9 mouse cellular contexts compared by ENCODE assay signal in the genomic region with DNA sequence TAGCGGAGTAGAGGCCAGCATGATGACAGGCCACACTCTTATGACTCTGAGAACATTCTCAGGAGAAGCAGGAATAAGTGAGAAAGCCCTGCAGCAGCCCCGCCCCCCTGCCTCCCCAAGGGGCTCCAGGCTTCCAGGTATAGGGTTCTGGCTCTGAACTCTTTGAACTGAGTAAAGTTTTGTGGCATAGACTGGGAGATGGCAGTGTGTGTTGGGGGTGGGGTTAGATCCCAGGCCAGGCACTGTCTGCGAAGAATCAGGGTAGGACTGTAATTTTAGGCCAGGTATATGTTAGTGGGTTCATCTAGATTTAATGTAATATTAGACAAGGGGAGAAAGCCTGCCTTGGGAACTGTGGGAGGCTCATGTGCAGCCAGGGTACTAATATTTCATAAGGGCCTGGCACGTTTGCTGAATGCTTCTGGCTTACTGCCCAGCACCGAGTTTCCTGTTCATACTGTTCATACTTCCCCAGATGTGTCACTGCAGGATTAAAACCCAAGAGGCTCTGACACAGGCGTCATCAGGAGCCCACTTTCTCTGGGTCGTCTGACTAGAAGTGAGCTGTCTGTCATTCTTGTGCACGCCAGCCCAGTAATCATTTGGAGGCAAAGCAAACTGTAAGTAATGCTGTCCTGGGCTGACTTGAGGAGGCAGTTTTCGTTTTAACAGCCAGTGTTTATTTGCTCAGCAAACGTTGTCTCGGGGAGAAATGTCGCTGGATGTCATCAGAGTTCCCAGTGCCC. TPM values are rescaled to one million over a fixed set of nuclear protein-coding genes. Genes with fewer than 3 reads are reported as not detected.
A peak's percentile ranks its signal among the peaks of the same experiment; 100 is the strongest.
DNase-seq lines count a peak whose midpoint lies in the region; ATAC-seq and TF ChIP-seq lines count a peak whose summit lies in the region.
"Had no signal": no experiment of that assay in that cellular context is flagged by ENCODE, and none has a peak within 500 bp of the region (broad histone marks: within the 10 kb centered on the region; RNA-seq: fewer than 3 reads in every experiment).

Gene Il1r1 (plus strand): TSS at position 542 of the 746 bp plus-strand sequence.

- H3K4me3 ChIP-seq in hindbrain, postnatal 0 days (ENCODE audit: low read length): no peak within 1 kb of the TSS
- no peak within 1 kb of the TSS for H3K4me3 ChIP-seq in hindbrain, embryonic 13.5 days
- peak within 1 kb of the TSS; percentile 25 for H3K4me3 ChIP-seq in heart, embryonic 12.5 days
- H3K4me3 ChIP-seq: megakaryocyte, embryonic 14.5 days had no signal

- TF ChIP-seq CTCF in hindbrain, postnatal 0 days (IDR thresholded peaks at IDR 0.05; ENCODE audit: low read depth): no peak

- ATAC-seq in hindbrain, postnatal 0 days: no peak; the same call in 1 of the 2 replicates
- ATAC-seq in hindbrain, embryonic 13.5 days (ENCODE audit: low FRiP score): no peak
- peak; percentile 70 for ATAC-seq in heart, embryonic 12.5 days (ENCODE audit: insufficient number of reproducible peaks, low FRiP score)

- no peaks in the 10 kb centered on the region for H3K27me3 ChIP-seq in hindbrain, postnatal 0 days (ENCODE audit: insufficient read depth, low read length)
- no peaks in the 10 kb centered on the region for H3K27me3 ChIP-seq in hindbrain, embryonic 13.5 days
- no peaks in the 10 kb centered on the region for H3K27me3 ChIP-seq in heart, embryonic 12.5 days (replicated peaks)
- H3K27me3 ChIP-seq: megakaryocyte, embryonic 14.5 days had no signal

- WGBS in hindbrain, postnatal 0 days: 51% methylated on average over 12 of the region's 12 CpGs
- WGBS in hindbrain, embryonic 13.5 days: 65% methylated on average over 12 of the region's 12 CpGs
- WGBS in heart, embryonic 12.5 days: 24% methylated on average over 12 of the region's 12 CpGs

- no peaks in the 10 kb centered on the region for H3K36me3 ChIP-seq in hindbrain, postnatal 0 days (ENCODE audit: insufficient read depth, low read length)
- H3K36me3 ChIP-seq in hindbrain, embryonic 13.5 days: no peaks in the 10 kb centered on the region
- H3K36me3 ChIP-seq in heart, embryonic 12.5 days: no peaks in the 10 kb centered on the region

- H3K9ac ChIP-seq in hindbrain, postnatal 0 days (replicated peaks; ENCODE audit: low read length): no peak within 1 kb of the TSS
- no peak within 1 kb of the TSS for H3K9ac ChIP-seq in hindbrain, embryonic 13.5 days
- peak within 1 kb of the TSS; percentile 40; the same call in 1 of the 2 replicates for H3K9ac ChIP-seq in heart, embryonic 12.5 days

- H3K4me2 ChIP-seq in hindbrain, postnatal 0 days (ENCODE audit: low read depth, low read length): no peak within 1 kb of the TSS
- no peak within 1 kb of the TSS for H3K4me2 ChIP-seq in hindbrain, embryonic 13.5 days
- H3K4me2 ChIP-seq in heart, embryonic 12.5 days: peak within 1 kb of the TSS; percentile 55

- no peak within 1 kb of the TSS for H3K27ac ChIP-seq in hindbrain, postnatal 0 days
- H3K27ac ChIP-seq in hindbrain, embryonic 13.5 days: no peak within 1 kb of the TSS
- peak within 1 kb of the TSS; percentile 72 for H3K27ac ChIP-seq in heart, embryonic 12.5 days (ENCODE audit: poor library complexity, severe bottlenecking)

- H3K4me1 ChIP-seq in hindbrain, postnatal 0 days (ENCODE audit: insufficient read depth, low read length): no peaks in the 10 kb centered on the region
- no peaks in the 10 kb centered on the region for H3K4me1 ChIP-seq in hindbrain, embryonic 13.5 days (replicated peaks)
- H3K4me1 ChIP-seq in heart, embryonic 12.5 days (replicated peaks): peaks cover 34% of the 10 kb centered on the region
- H3K4me1 ChIP-seq: megakaryocyte, embryonic 14.5 days had no signal

- no peaks in the 10 kb centered on the region for H3K9me3 ChIP-seq in hindbrain, postnatal 0 days (ENCODE audit: low read length)
- no peaks in the 10 kb centered on the region for H3K9me3 ChIP-seq in hindbrain, embryonic 13.5 days
- no peaks in the 10 kb centered on the region for H3K9me3 ChIP-seq in heart, embryonic 12.5 days (replicated peaks)
- H3K9me3 ChIP-seq: megakaryocyte, embryonic 14.5 days had no signal

- peak; percentile 52 for DNase-seq in hindbrain, postnatal 0 days (ENCODE audit: low spot score)
- DNase-seq in brain, adult 2 months (ENCODE audit: low read depth, low spot score): peak; percentile 15
- DNase-seq in kidney, postnatal 4 days: peak; percentile 83 to 89
- DNase-seq in monocyte, adult 2 months (ENCODE audit: low read depth in 1 of 2, low spot score in 2 of 2): peak; percentile 10 to 34
- no peak for DNase-seq in c-Kit-positive CD71-positive TER-119-positive erythroid progenitor cells, embryonic 14.5 days (ENCODE audit: low spot score)
- DNase-seq in left cerebral cortex, adult 8-10 months (ENCODE audit: low spot score in 2 of 2): no peak

RNA-seq across cellular contexts. Expression of gene Il1r1, which starts in this region (rescaled TPM):
- 0.47 and 0.78 TPM in 2 replicates for total RNA-seq in hindbrain, postnatal 0 days (2014; rRNA removed)
- polyA plus RNA-seq in hindbrain, postnatal 0 days (2015; fragmentation: Nextera tagmentation; extraction: Ambion mirVana): 0.63 and 0.74 TPM in 2 replicates
- 0.74 and 0.98 TPM in 2 replicates for polyA plus RNA-seq in hindbrain, embryonic 13.5 days (2015; fragmentation: Nextera tagmentation; extraction: Ambion mirVana)
- polyA plus RNA-seq in heart, embryonic 12.5 days (2016; fragmentation: Nextera tagmentation; extraction: Ambion mirVana): 7.9 and 8.7 TPM in 2 replicates
- 1 to 10 TPM; 1.9 to 3.6 (median 2.6) TPM for total RNA-seq in left cerebral cortex, adult 8-10 months (2022)

Comparison
In these comparisons a context has a peak if more than half of its experiments do, and no peak if none do; other contexts are left out.
1. Peak in DNase-seq in hindbrain, postnatal 0 days; RNA of the gene not detected or under 1 TPM.
2. DNase-seq: peak in brain, adult 2 months (single experiment), kidney, postnatal 4 days (2 of 2) and monocyte, adult 2 months (2 of 2); none in c-Kit-positive CD71-positive TER-119-positive erythroid progenitor cells, embryonic 14.5 days (single experiment) and left cerebral cortex, adult 8-10 months (0 of 2).